Mouse (Mus musculus): ENCODE results near the gene Tdg. TPM values are rescaled to one million over a fixed set of nuclear protein-coding genes. Genes with fewer than 3 reads are reported as not detected.
"Not testable (repeated sequence)": the region's sequence is repeated elsewhere in the genome, so short reads cannot be mapped to it uniquely, and the experiment has no call there.

Tdg gene
- polyA plus RNA-seq (2015; fragmentation: Nextera tagmentation; extraction: Ambion mirVana) = 102 TPM in 2 replicates

GRCm38 (mm10) chr10:82629586-82630255, at the start of gene Tdg:
TSS of gene Tdg (plus strand) at chr10:82629828.
- ATAC-seq = peak; percentile 98
- H3K27ac ChIP-seq (ENCODE audit: low read length) = peak within 1 kb of the TSS; percentile 80
- H3K4me1 ChIP-seq (ENCODE audit: control insufficient read depth, insufficient read depth, low read length); H3K36me3 ChIP-seq (ENCODE audit: control insufficient read depth, insufficient read depth, low read length); H3K9me3 ChIP-seq (ENCODE audit: control insufficient read depth, low read length); H3K27me3 ChIP-seq (replicated peaks; ENCODE audit: control insufficient read depth, insufficient read depth, low read length): not testable (repeated sequence)
- peak within 1 kb of the TSS; percentile 90 for H3K4me3 ChIP-seq (ENCODE audit: low read length)
- H3K4me2 ChIP-seq (ENCODE audit: low read depth, low read length) = peak within 1 kb of the TSS; percentile 84
- 0% methylated on average over 43 of the region's 78 CpGs for WGBS
- peak within 1 kb of the TSS; percentile 80 for H3K9ac ChIP-seq (ENCODE audit: low read depth, low read length)

- H3K4me3 ChIP-seq (ENCODE audit: low read length) = not testable (repeated sequence)
- 85% methylated on average over 9 of the region's 9 CpGs for WGBS
These were observed 40.0 kb upstream of the Tdg start for GRCm38 (mm10) chr10:82589673-82590072.

GRCm38 (mm10) chr10:82594421-82594820, 35.2 kb upstream of the Tdg start:
- 71% methylated on average over 4 of the region's 4 CpGs for WGBS
- not testable (repeated sequence) for ATAC-seq

More at GRCm38 (mm10) chr10:82589673-82590072, 40.0 kb upstream of the Tdg start:
- H3K9ac ChIP-seq (ENCODE audit: low read depth, low read length); ATAC-seq; H3K4me2 ChIP-seq (ENCODE audit: low read depth, low read length); H3K27me3 ChIP-seq (replicated peaks; ENCODE audit: control insufficient read depth, insufficient read depth, low read length); H3K36me3 ChIP-seq (ENCODE audit: control insufficient read depth, insufficient read depth, low read length); H3K9me3 ChIP-seq (ENCODE audit: control insufficient read depth, low read length); H3K4me1 ChIP-seq (ENCODE audit: control insufficient read depth, insufficient read depth, low read length); H3K27ac ChIP-seq (ENCODE audit: low read length): not testable (repeated sequence)

GRCm38 (mm10) chr10:82622235-82622634, 7.4 kb upstream of the Tdg start:
- WGBS = 23% methylated on average over 9 of the region's 9 CpGs
- peak overlapping the region; percentile 73 for H3K4me3 ChIP-seq (ENCODE audit: low read length)
- peaks cover 3% of the 10 kb centered on the region; the same call in 1 of the 2 replicates for H3K4me1 ChIP-seq (ENCODE audit: control insufficient read depth, insufficient read depth, low read length)
- ATAC-seq = no peak; the same call in 1 of the 2 replicates
- no peak overlapping the region for H3K27ac ChIP-seq (ENCODE audit: low read length)
- H3K9ac ChIP-seq (ENCODE audit: low read depth, low read length) = peak overlapping the region; percentile 85
- peak overlapping the region; percentile 60 for H3K4me2 ChIP-seq (ENCODE audit: low read depth, low read length)
- H3K36me3 ChIP-seq (ENCODE audit: control insufficient read depth, insufficient read depth, low read length) = no peaks in the 10 kb centered on the region
- H3K9me3 ChIP-seq (ENCODE audit: control insufficient read depth, low read length) = no peaks in the 10 kb centered on the region
- no peaks in the 10 kb centered on the region for H3K27me3 ChIP-seq (replicated peaks; ENCODE audit: control insufficient read depth, insufficient read depth, low read length)

More at GRCm38 (mm10) chr10:82594421-82594820, 35.2 kb upstream of the Tdg start:
- H3K27ac ChIP-seq (ENCODE audit: low read length); H3K36me3 ChIP-seq (ENCODE audit: control insufficient read depth, insufficient read depth, low read length); H3K9me3 ChIP-seq (ENCODE audit: control insufficient read depth, low read length); H3K4me1 ChIP-seq (ENCODE audit: control insufficient read depth, insufficient read depth, low read length); H3K4me2 ChIP-seq (ENCODE audit: low read depth, low read length); H3K9ac ChIP-seq (ENCODE audit: low read depth, low read length); H3K27me3 ChIP-seq (replicated peaks; ENCODE audit: control insufficient read depth, insufficient read depth, low read length); H3K4me3 ChIP-seq (ENCODE audit: low read length): not testable (repeated sequence)

- Histone ChIP-seq H3K27me3 (replicated peaks; ENCODE audit: control insufficient read depth, insufficient read depth, low read length) (no peaks in the 10 kb centered on the region), H3K4me1 (ENCODE audit: control insufficient read depth, insufficient read depth, low read length) (peaks cover 3% of the 10 kb centered on the region; the same call in 1 of the 2 replicates), H3K9me3 (ENCODE audit: control insufficient read depth, low read length) (no peaks in the 10 kb centered on the region), H3K4me2 (ENCODE audit: low read depth, low read length) (peak within 1 kb of the TSS; percentile 60), H3K27ac (ENCODE audit: low read length) (peak within 1 kb of the TSS; percentile 88), H3K9ac (ENCODE audit: low read depth, low read length) (peak within 1 kb of the TSS; percentile 85), H3K36me3 (ENCODE audit: control insufficient read depth, insufficient read depth, low read length) (no peaks in the 10 kb centered on the region), H3K4me3 (ENCODE audit: low read length) (peak within 1 kb of the TSS; percentile 73)
- ATAC-seq = peak; percentile 93
- under 1% methylated on average over 60 of the region's 61 CpGs for WGBS
These were observed 6.7 kb upstream of the Tdg start, which contains the start of gene 1190007I07Rik for GRCm38 (mm10) chr10:82622671-82623552. TSS of gene 1190007I07Rik (minus strand) at chr10:82623228.

GRCm38 (mm10) chr10:82623553-82623932, 6.1 kb upstream of the Tdg start:
- H3K27ac ChIP-seq (ENCODE audit: low read length) = peak overlapping the region; percentile 88
- H3K9ac ChIP-seq (ENCODE audit: low read depth, low read length) = peak overlapping the region; percentile 85
- H3K9me3 ChIP-seq (ENCODE audit: control insufficient read depth, low read length); H3K36me3 ChIP-seq (ENCODE audit: control insufficient read depth, insufficient read depth, low read length); H3K4me1 ChIP-seq (ENCODE audit: control insufficient read depth, insufficient read depth, low read length); H3K27me3 ChIP-seq (replicated peaks; ENCODE audit: control insufficient read depth, insufficient read depth, low read length): not testable (repeated sequence)
- peak overlapping the region; percentile 73 for H3K4me3 ChIP-seq (ENCODE audit: low read length)
- peak; percentile 44 for ATAC-seq
- peak overlapping the region; percentile 60 for H3K4me2 ChIP-seq (ENCODE audit: low read depth, low read length)
- whole genome bisulfite sequencing = 0% methylated on average over 2 of the region's 2 CpGs

GRCm38 (mm10) chr10:82629111-82629585, 480 bp upstream of the Tdg start:
- peak overlapping the region; percentile 73 for H3K4me2 ChIP-seq (ENCODE audit: low read depth, low read length)
- H3K27ac ChIP-seq (ENCODE audit: low read length) = peak overlapping the region; percentile 77
- ATAC-seq = peak; percentile 56
- H3K4me3 ChIP-seq (ENCODE audit: low read length) = peak overlapping the region; percentile 90
- no peaks in the 10 kb centered on the region for H3K27me3 ChIP-seq (replicated peaks; ENCODE audit: control insufficient read depth, insufficient read depth, low read length)
- H3K9ac ChIP-seq (ENCODE audit: low read depth, low read length) = peak overlapping the region; percentile 80
- peaks cover 3% of the 10 kb centered on the region; the same call in 1 of the 2 replicates for H3K36me3 ChIP-seq (ENCODE audit: control insufficient read depth, insufficient read depth, low read length)
- H3K9me3 ChIP-seq (ENCODE audit: control insufficient read depth, low read length) = no peaks in the 10 kb centered on the region
- WGBS = 5% methylated on average over 11 of the region's 11 CpGs
- peaks cover 9% of the 10 kb centered on the region for H3K4me1 ChIP-seq (ENCODE audit: control insufficient read depth, insufficient read depth, low read length)

- Histone ChIP-seq H3K4me3 (ENCODE audit: low read length) (peak overlapping the region; percentile 90), H3K4me2 (ENCODE audit: low read depth, low read length) (peak overlapping the region; percentile 84), H3K4me1 (ENCODE audit: control insufficient read depth, insufficient read depth, low read length) (peaks cover 9% of the 10 kb centered on the region), H3K27ac (ENCODE audit: low read length) (peak overlapping the region; percentile 80), H3K36me3 (ENCODE audit: control insufficient read depth, insufficient read depth, low read length) (peaks cover 3% of the 10 kb centered on the region; the same call in 1 of the 2 replicates), H3K27me3 (replicated peaks; ENCODE audit: control insufficient read depth, insufficient read depth, low read length) (no peaks in the 10 kb centered on the region), H3K9me3 (ENCODE audit: control insufficient read depth, low read length) (no peaks in the 10 kb centered on the region), H3K9ac (ENCODE audit: low read depth, low read length) (peak overlapping the region; percentile 80)
- WGBS = 11% methylated on average over 7 of the region's 7 CpGs
- 0 out of 2 replicates have a peak, but pooled peaks have one; percentile 2 for ATAC-seq
These were observed 869 bp downstream of the Tdg start for GRCm38 (mm10) chr10:82630497-82630896.

GRCm38 (mm10) chr10:82631133-82631532, 1.5 kb downstream of the Tdg start:
- no peak for ATAC-seq
- peaks cover 9% of the 10 kb centered on the region for H3K4me1 ChIP-seq (ENCODE audit: control insufficient read depth, insufficient read depth, low read length)
- H3K27ac ChIP-seq (ENCODE audit: low read length) = no peak overlapping the region
- H3K9ac ChIP-seq (ENCODE audit: low read depth, low read length) = peak overlapping the region; percentile 44
- WGBS = 83% methylated on average over 7 of the region's 7 CpGs
- H3K27me3 ChIP-seq (replicated peaks; ENCODE audit: control insufficient read depth, insufficient read depth, low read length) = no peaks in the 10 kb centered on the region
- peak overlapping the region; percentile 84 for H3K4me2 ChIP-seq (ENCODE audit: low read depth, low read length)
- H3K36me3 ChIP-seq (ENCODE audit: control insufficient read depth, insufficient read depth, low read length) = peaks cover 3% of the 10 kb centered on the region; the same call in 1 of the 2 replicates
- H3K9me3 ChIP-seq (ENCODE audit: control insufficient read depth, low read length) = no peaks in the 10 kb centered on the region
- peak overlapping the region; percentile 90; the same call in 1 of the 2 replicates for H3K4me3 ChIP-seq (ENCODE audit: low read length)

Measured in intestine, embryonic 16.5 days (tissue).